Mouse (Mus musculus): ENCODE measurements around the gene Ces1h. TPM values are rescaled to one million over a fixed set of nuclear protein-coding genes. Genes with fewer than 3 reads are reported as not detected.
A peak's percentile ranks its signal among the peaks of the same experiment; 100 is the strongest.

The Ces1h gene
- polyA plus RNA-seq, 1 experiment from 2014 or later: not detected

DNA sequence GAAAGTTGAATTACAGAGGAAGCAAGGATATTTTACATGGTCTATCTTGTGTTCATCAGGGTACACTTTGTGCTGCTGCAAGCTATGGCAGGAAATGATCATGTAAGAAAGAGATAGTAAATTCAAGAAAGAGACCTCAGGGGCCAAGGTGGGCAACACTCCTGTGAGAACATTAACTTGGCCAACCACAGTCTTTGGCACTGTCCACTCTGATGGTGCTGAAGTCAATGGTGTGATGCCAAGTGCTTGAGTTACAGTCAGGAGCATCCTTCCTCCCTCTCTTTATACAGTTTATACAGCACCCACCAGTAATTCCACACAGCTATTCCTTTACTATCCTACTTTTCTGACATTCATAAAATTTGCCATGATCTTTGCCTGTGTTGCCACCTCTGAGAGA lies 19.4 kb downstream of the Ces1h start:
- Histone ChIP-seq H3K36me3 (replicated peaks; ENCODE audit: control insufficient read depth, insufficient read depth, low read depth, low read length) (no peaks in the 10 kb centered on the region), H3K4me1 (ENCODE audit: control insufficient read depth, insufficient read depth, low read length) (no peaks in the 10 kb centered on the region), H3K9ac (replicated peaks; ENCODE audit: low read length) (no peak overlapping the region), H3K9me3 (replicated peaks; ENCODE audit: control insufficient read depth, low read length) (no peaks in the 10 kb centered on the region), H3K4me2 (ENCODE audit: low read depth, low read length) (no peak overlapping the region), H3K4me3 (ENCODE audit: low read depth, low read length) (no peak overlapping the region), H3K27ac (replicated peaks; ENCODE audit: low read depth, low read length) (no peak overlapping the region), H3K27me3 (ENCODE audit: control insufficient read depth, insufficient read depth, low read length) (no peaks in the 10 kb centered on the region)
- DNase-seq (ENCODE audit: low spot score) (peak; percentile 61), ATAC-seq (replicated peaks; ENCODE audit: insufficient number of reproducible peaks, low FRiP score, low TSS enrichment, low read depth) (no peak)

DNA sequence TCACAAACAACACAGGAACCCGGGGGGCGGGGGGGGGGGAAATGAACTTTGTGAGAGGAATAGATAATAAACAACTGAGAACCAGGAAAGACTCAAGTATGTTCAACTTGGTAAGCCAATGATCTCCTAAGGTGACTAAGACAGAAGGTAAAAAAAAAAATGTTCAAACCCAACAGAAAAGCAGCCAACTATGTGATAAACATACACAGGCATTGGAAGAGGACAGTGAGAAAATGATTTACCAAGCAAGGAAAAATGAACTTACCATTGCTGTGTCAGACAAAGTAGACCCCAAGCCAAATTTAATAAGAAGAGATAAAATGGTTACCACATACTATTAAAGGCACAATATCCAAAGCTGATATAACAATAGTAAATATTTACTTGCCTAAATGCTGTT lies 40.0 kb downstream of the Ces1h start:
- Histone ChIP-seq H3K27me3 (ENCODE audit: control insufficient read depth, insufficient read depth, low read length) (no peaks in the 10 kb centered on the region), H3K27ac (replicated peaks; ENCODE audit: low read depth, low read length) (no peak overlapping the region), H3K4me1 (ENCODE audit: control insufficient read depth, insufficient read depth, low read length) (no peaks in the 10 kb centered on the region), H3K4me2 (ENCODE audit: low read depth, low read length) (no peak overlapping the region), H3K4me3 (ENCODE audit: low read depth, low read length) (no peak overlapping the region), H3K9me3 (replicated peaks; ENCODE audit: control insufficient read depth, low read length) (no peaks in the 10 kb centered on the region), H3K9ac (replicated peaks; ENCODE audit: low read length) (no peak overlapping the region), H3K36me3 (replicated peaks; ENCODE audit: control insufficient read depth, insufficient read depth, low read depth, low read length) (no peaks in the 10 kb centered on the region)
- DNase-seq (ENCODE audit: low spot score) (no peak), ATAC-seq (replicated peaks; ENCODE audit: insufficient number of reproducible peaks, low FRiP score, low TSS enrichment, low read depth) (no peak)
- WGBS: 88% methylated on average over 2 of the region's 2 CpGs

DNA sequence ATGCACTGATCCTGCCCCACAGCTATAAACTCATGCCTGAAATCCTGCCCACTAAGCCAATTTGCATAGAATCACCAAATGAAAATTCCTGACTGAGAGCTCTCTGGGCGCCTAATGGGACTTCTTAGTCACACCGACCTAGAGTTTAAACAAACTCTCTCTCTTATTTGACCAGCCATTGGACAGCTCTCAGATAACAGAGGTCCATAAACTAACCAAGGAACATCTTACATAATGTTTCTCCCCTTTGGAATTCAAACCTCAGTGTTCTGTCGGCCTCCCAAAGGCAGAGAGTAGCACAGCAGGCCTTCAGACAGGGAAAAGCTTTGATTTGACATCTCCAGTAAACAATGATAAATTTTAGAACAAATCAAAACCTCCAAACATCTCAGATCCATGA lies 42.3 kb downstream of the Ces1h start, which contains the start of gene Ces1g:
Ces1g (minus strand) TSS at position 102 of the 400 bp plus-strand sequence.
- no peak within 1 kb of the TSS for H3K4me2 ChIP-seq (ENCODE audit: low read depth, low read length)
- DNase-seq (ENCODE audit: low spot score): no peak
- WGBS: 68% methylated on average over 3 of the region's 3 CpGs
- H3K27me3 ChIP-seq (ENCODE audit: control insufficient read depth, insufficient read depth, low read length): no peaks in the 10 kb centered on the region
- H3K36me3 ChIP-seq (replicated peaks; ENCODE audit: control insufficient read depth, insufficient read depth, low read depth, low read length): no peaks in the 10 kb centered on the region
- H3K4me3 ChIP-seq (ENCODE audit: low read depth, low read length): no peak within 1 kb of the TSS
- H3K27ac ChIP-seq (replicated peaks; ENCODE audit: low read depth, low read length): no peak within 1 kb of the TSS
- H3K9me3 ChIP-seq (replicated peaks; ENCODE audit: control insufficient read depth, low read length): no peaks in the 10 kb centered on the region
- ATAC-seq (replicated peaks; ENCODE audit: insufficient number of reproducible peaks, low FRiP score, low TSS enrichment, low read depth): no peak
- no peak within 1 kb of the TSS for H3K9ac ChIP-seq (replicated peaks; ENCODE audit: low read length)
- H3K4me1 ChIP-seq (ENCODE audit: control insufficient read depth, insufficient read depth, low read length): no peaks in the 10 kb centered on the region

DNA sequence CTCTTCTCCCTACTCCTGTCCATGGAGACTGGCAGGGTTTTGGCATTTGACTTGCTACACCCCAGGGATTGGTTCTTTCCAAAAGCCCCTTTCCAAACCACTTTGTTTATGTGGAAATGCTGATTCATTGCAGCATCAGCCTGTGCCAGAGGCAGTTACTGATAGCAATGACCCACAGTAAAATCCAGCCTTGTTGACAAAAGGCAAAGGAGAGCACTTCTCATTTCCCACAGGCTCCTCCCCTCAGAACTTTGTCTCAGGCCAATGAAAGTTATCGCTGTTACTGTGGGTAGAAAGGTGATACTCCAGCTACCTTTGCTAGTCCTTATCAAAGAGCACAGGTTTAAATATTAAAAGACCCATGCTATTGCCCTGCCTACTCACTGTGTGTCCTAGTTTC lies 46.8 kb downstream of the Ces1h start:
- H3K4me1 ChIP-seq (ENCODE audit: control insufficient read depth, insufficient read depth, low read length): no peaks in the 10 kb centered on the region
- DNase-seq (ENCODE audit: low spot score) (no peak), ATAC-seq (replicated peaks; ENCODE audit: insufficient number of reproducible peaks, low FRiP score, low TSS enrichment, low read depth) (no peak)
- H3K27me3 ChIP-seq (ENCODE audit: control insufficient read depth, insufficient read depth, low read length): no peaks in the 10 kb centered on the region
- no peak overlapping the region for H3K4me3 ChIP-seq (ENCODE audit: low read depth, low read length)
- H3K27ac ChIP-seq (replicated peaks; ENCODE audit: low read depth, low read length): no peak overlapping the region
- 89% methylated on average over 1 of the region's 1 CpGs for WGBS
- H3K36me3 ChIP-seq (replicated peaks; ENCODE audit: control insufficient read depth, insufficient read depth, low read depth, low read length): no peaks in the 10 kb centered on the region
- no peaks in the 10 kb centered on the region for H3K9me3 ChIP-seq (replicated peaks; ENCODE audit: control insufficient read depth, low read length)
- H3K9ac ChIP-seq (replicated peaks; ENCODE audit: low read length): no peak overlapping the region
- no peak overlapping the region for H3K4me2 ChIP-seq (ENCODE audit: low read depth, low read length)

DNA sequence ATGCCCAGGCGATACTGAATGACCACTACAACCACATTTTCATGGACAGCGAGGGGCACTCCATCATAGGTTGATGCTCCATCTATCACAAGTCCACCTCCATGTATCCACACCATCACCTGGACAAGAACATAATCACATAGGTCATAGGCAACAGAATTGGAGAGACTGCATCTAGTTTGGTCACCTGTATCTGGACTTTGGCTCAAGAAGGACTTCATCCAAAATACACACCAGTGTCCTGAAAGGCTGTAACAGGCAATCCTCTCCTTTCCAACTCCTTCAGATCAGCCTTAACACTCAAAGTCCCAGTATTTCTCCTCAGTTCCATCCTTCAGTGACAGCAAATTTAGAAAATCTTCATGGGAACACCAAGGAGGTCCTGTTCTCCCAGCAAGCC lies 48.4 kb downstream of the Ces1h start:
- H3K4me2 ChIP-seq (ENCODE audit: low read depth, low read length): no peak overlapping the region
- H3K4me3 ChIP-seq (ENCODE audit: low read depth, low read length): no peak overlapping the region
- H3K36me3 ChIP-seq (replicated peaks; ENCODE audit: control insufficient read depth, insufficient read depth, low read depth, low read length): no peaks in the 10 kb centered on the region
- H3K9me3 ChIP-seq (replicated peaks; ENCODE audit: control insufficient read depth, low read length): no peaks in the 10 kb centered on the region
- ATAC-seq (replicated peaks; ENCODE audit: insufficient number of reproducible peaks, low FRiP score, low TSS enrichment, low read depth) (no peak), DNase-seq (ENCODE audit: low spot score) (no peak)
- H3K27me3 ChIP-seq (ENCODE audit: control insufficient read depth, insufficient read depth, low read length): no peaks in the 10 kb centered on the region
- no peaks in the 10 kb centered on the region for H3K4me1 ChIP-seq (ENCODE audit: control insufficient read depth, insufficient read depth, low read length)
- 89% methylated on average over 2 of the region's 2 CpGs for WGBS
- H3K9ac ChIP-seq (replicated peaks; ENCODE audit: low read length): no peak overlapping the region
- H3K27ac ChIP-seq (replicated peaks; ENCODE audit: low read depth, low read length): no peak overlapping the region

DNA sequence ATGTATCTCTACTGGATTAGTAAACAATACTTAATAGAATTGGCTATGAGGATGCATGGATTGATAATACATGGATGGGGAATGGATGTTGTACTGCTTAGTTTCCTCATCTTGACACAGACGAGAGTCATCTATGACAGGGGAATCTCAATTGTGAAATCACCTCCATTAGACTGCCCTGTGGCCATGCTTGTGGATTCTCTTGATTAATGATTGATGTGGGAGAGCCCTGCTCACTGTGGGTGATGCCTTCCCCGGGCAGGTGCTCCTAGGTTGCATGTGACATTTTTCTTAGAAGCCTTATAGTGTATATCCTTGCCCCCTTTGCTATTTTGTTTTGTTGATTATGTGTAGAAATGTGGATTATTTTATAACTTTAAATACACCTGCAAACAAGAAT lies 54.4 kb downstream of the Ces1h start:
- no peak overlapping the region for H3K4me2 ChIP-seq (ENCODE audit: low read depth, low read length)
- 77% methylated on average over 2 of the region's 2 CpGs for WGBS
- H3K4me1 ChIP-seq (ENCODE audit: control insufficient read depth, insufficient read depth, low read length): no peaks in the 10 kb centered on the region
- H3K36me3 ChIP-seq (replicated peaks; ENCODE audit: control insufficient read depth, insufficient read depth, low read depth, low read length): no peaks in the 10 kb centered on the region
- H3K27me3 ChIP-seq (ENCODE audit: control insufficient read depth, insufficient read depth, low read length): no peaks in the 10 kb centered on the region
- H3K9me3 ChIP-seq (replicated peaks; ENCODE audit: control insufficient read depth, low read length): no peaks in the 10 kb centered on the region
- H3K4me3 ChIP-seq (ENCODE audit: low read depth, low read length): no peak overlapping the region
- DNase-seq (ENCODE audit: low spot score): no peak
- no peak overlapping the region for H3K27ac ChIP-seq (replicated peaks; ENCODE audit: low read depth, low read length)
- no peak for ATAC-seq (replicated peaks; ENCODE audit: insufficient number of reproducible peaks, low FRiP score, low TSS enrichment, low read depth)
- no peak overlapping the region for H3K9ac ChIP-seq (replicated peaks; ENCODE audit: low read length)

DNA sequence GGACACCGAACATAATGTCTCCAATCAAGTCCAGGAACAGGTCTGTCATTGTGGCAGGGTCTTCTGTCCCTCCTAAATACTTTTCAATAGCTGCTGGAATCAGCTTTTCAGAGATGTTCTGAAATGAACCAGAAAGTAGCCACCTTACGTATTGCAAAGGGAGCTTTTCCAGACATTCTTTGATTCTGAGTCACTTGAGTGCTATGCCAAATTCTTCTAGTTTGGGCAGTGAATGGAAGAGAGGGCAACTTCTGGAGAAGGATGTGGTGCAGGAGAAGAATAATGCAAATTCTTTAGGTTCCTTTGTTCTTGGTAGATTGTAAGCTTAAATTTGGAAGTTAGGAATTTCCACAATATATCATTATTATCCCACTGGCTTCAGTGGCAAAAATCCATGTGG lies 62.5 kb downstream of the Ces1h start:
- H3K27ac ChIP-seq (replicated peaks; ENCODE audit: low read depth, low read length): no peak overlapping the region
- ATAC-seq (replicated peaks; ENCODE audit: insufficient number of reproducible peaks, low FRiP score, low TSS enrichment, low read depth) (no peak), DNase-seq (ENCODE audit: low spot score) (no peak)
- H3K4me3 ChIP-seq (ENCODE audit: low read depth, low read length): no peak overlapping the region
- no peaks in the 10 kb centered on the region for H3K9me3 ChIP-seq (replicated peaks; ENCODE audit: control insufficient read depth, low read length)
- H3K9ac ChIP-seq (replicated peaks; ENCODE audit: low read length): no peak overlapping the region
- H3K36me3 ChIP-seq (replicated peaks; ENCODE audit: control insufficient read depth, insufficient read depth, low read depth, low read length): no peaks in the 10 kb centered on the region
- no peaks in the 10 kb centered on the region for H3K4me1 ChIP-seq (ENCODE audit: control insufficient read depth, insufficient read depth, low read length)
- WGBS: 81% methylated on average over 2 of the region's 2 CpGs
- H3K4me2 ChIP-seq (ENCODE audit: low read depth, low read length): no peak overlapping the region
- no peaks in the 10 kb centered on the region for H3K27me3 ChIP-seq (ENCODE audit: control insufficient read depth, insufficient read depth, low read length)

DNA sequence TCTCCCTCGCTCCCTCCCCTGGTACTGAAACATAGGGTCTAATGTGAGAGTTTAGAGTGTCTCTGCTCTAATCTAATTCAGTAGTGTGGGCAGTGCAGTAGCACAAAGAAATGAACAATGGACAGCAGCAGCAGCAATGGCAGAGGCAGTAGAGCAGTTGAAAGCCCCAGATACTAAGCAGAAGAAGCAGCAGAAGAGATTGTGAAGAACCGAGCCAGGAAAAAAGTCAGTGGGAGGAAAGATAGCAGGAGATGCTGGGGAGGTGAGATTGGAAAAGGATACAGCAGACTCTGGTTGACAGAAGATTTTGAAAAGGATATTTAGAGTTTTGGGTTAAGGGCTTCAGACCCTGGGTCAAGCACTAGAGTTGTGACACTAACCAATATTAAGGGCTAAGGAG lies 64.0 kb downstream of the Ces1h start:
- H3K36me3 ChIP-seq (replicated peaks; ENCODE audit: control insufficient read depth, insufficient read depth, low read depth, low read length): no peaks in the 10 kb centered on the region
- 86% methylated on average over 2 of the region's 2 CpGs for WGBS
- no peak overlapping the region for H3K9ac ChIP-seq (replicated peaks; ENCODE audit: low read length)
- ATAC-seq (replicated peaks; ENCODE audit: insufficient number of reproducible peaks, low FRiP score, low TSS enrichment, low read depth) (no peak), DNase-seq (ENCODE audit: low spot score) (no peak)
- H3K4me2 ChIP-seq (ENCODE audit: low read depth, low read length): no peak overlapping the region
- H3K27ac ChIP-seq (replicated peaks; ENCODE audit: low read depth, low read length): no peak overlapping the region
- H3K27me3 ChIP-seq (ENCODE audit: control insufficient read depth, insufficient read depth, low read length): no peaks in the 10 kb centered on the region
- H3K4me3 ChIP-seq (ENCODE audit: low read depth, low read length): no peak overlapping the region
- no peaks in the 10 kb centered on the region for H3K9me3 ChIP-seq (replicated peaks; ENCODE audit: control insufficient read depth, low read length)
- no peaks in the 10 kb centered on the region for H3K4me1 ChIP-seq (ENCODE audit: control insufficient read depth, insufficient read depth, low read length)

Measured in embryonic facial prominence, embryonic 11.5 days (tissue).